Mouse (Mus musculus) testis, adult 2 months (tissue): ENCODE data around the gene Aldh3a2.

Experiments
- CTCF ChIP-seq: fragments of 200-500 bp; IDR thresholded peaks from 2 replicates; pipeline ENCODE4 v1.5.1; 2012; ENCODE audit warnings: low read depth, mild to moderate bottlenecking, inconsistent platforms, low read length, moderate library complexity; ENCODE audit not compliant: control insufficient read depth, insufficient read depth, insufficient replicate concordance
- POLR2A ChIP-seq: fragments of 200-500 bp; IDR thresholded peaks from 2 replicates; pipeline ENCODE4 v1.6.1; 2012; ENCODE audit warnings: low read depth, mild to moderate bottlenecking, inconsistent platforms, low read length, moderate library complexity; ENCODE audit not compliant: control insufficient read depth

- TF ChIP-seq CTCF, result no peak
- no peak for TF ChIP-seq POLR2A
Measured at GRCm38 (mm10) chr11:61297326-61297725, 30.1 kb upstream of the Aldh3a2 start.
